Mouse (Mus musculus) macrophage (primary cell): Measurements from ENCODE around the gene Senp8. TPM values are rescaled to one million over a fixed set of nuclear protein-coding genes. Genes with fewer than 3 reads are reported as not detected.
"Not testable (repeated sequence)": the region's sequence is repeated elsewhere in the genome, so short reads cannot be mapped to it uniquely, and the experiment has no call there.

ENCODE experiments used
- H3K27ac ChIP-seq: fragments of 350-480 bp; formaldehyde crosslinking; 2 replicates; pipeline ENCODE4 v1.9.0; 2021
- H3K36me3 ChIP-seq: fragments of 350-480 bp; formaldehyde crosslinking; 2 replicates; pipeline ENCODE4 v1.9.0; 2021; ENCODE audit errors: inconsistent target
- H3K4me3 ChIP-seq: fragments of 350-480 bp; formaldehyde crosslinking; 2 replicates; pipeline ENCODE4 v1.9.0; 2021; ENCODE audit errors: inconsistent target
- H3K79me2 ChIP-seq: fragments of 350-480 bp; formaldehyde crosslinking; 2 replicates; pipeline ENCODE4 v1.9.0; 2021; ENCODE audit errors: inconsistent target
- WGBS: methylation state at CpG from one replicate; pipeline ENCODE4 v1.1.7; 2026; ENCODE audit warnings: inconsistent platforms; ENCODE audit not compliant: missing documents; 5-methylcytosine and 5-hydroxymethylcytosine counted together
- polyA plus RNA-seq: library from polyadenylated mRNA; stranded (reverse); fragments of 250-400 nt; gene quantifications from 3 replicates; pipeline ENCODE4 v1.2.4, GENCODE M21; 2018; ENCODE audit warnings: inconsistent platforms
- total RNA-seq, 78 experiments: library from RNA; depleted of rRNA; stranded (reverse); fragments of 250-400 nt; gene quantifications; 1 replicate in 9 of 78; 2 replicates in 24 of 78; 3 replicates in 43 of 78; 4 replicates in 2 of 78; pipeline ENCODE4 v1.2.4; 2018; ENCODE audit warnings: inconsistent platforms in 56 of 78

Gene Senp8
- total RNA-seq (2018; cell fraction: chromatin; rRNA removed), result 10 to 100 TPM in 6 of 26 experiments, 1 to 10 TPM in 19, under 1 TPM in 1; 1.00 to 13.6 (median 5.3) TPM
- 10 to 100 TPM in 4 of 26 experiments, 1 to 10 TPM in 22; 1.9 to 11.1 (median 8.5) TPM for total RNA-seq (2018; cell fraction: cytosol; rRNA removed)
- 10 to 100 TPM in 8 of 26 experiments, 1 to 10 TPM in 18; 1.7 to 16.5 (median 5.4) TPM for total RNA-seq (2018; cell fraction: nucleus; rRNA removed)
- 7.6 to 10.0 TPM (median 9.7 TPM) in 3 replicates for polyA plus RNA-seq

DNA sequence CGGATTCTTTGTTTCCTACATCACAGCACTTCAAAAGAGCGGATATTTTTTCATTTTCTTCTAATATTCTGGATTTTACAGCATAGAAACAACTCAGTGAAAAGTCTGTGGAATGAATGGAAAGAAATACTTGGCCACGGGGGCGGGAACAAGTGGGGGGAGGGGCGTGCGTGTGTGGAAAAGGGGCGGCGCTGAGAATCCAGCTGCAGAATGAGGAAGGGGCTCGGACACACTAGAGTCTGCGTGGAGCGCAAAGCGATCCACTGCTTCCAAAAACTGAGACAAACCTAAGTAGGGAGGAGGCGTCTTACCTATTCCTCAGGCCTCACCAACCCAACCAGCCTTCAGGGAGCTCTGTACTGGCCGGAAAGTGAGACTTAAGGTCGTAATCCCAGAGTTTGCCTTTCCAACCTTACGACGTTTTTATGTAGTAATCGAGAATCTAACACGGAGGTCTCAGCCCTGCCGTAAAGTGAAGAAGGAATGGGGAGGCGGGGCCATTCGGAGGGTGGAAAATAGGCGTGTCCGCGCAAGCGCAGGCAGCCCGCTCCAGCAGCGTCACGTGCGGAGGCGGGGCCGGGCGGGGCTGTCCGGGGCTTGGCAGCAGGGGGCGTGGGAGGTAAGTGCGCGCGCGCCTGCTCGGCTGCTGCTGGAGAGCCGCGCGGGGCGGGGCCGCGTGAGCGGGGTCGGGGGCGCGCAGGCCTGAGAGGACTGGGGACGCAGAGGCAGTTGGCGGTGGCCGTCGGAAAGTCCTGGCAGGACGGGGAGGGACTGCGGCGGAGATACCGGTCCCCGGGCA, at the start of gene Senp8, which contains the start of gene Myo9a:
Senp8 (minus strand) TSS at position 444 of the 799 bp plus-strand sequence.
Myo9a (plus strand) TSS at position 630 of the 799 bp plus-strand sequence.
- Histone ChIP-seq H3K36me3 (no peaks in the 10 kb centered on the region), H3K79me2 (peaks cover 32% of the 10 kb centered on the region)
- WGBS, result under 1% methylated on average over 58 of the region's 59 CpGs

DNA sequence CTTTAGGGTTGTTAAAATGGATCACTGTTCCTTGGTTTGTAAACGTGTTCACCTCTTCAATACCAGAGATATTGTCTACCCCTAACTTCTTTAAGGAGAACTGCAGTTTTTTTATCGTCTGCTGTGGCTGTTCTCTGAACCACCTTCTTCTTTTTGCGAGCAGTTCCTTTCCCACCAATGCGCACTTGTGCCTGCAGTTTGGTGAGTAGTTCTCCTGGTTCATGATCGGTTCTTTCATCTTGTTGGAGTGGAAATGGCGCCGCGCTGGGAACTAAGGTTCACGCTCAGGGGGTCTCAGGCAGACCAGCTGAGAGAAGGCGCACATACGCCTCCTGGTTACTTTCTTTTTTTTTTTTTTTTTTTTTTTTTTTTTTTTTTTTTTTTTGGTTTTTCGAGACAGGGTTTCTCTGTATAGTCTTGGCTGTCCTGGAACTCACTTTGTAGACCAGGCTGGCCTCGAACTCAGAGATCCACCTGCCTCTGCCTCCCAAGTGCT, 16.5 kb upstream of the Senp8 start:
- not testable (repeated sequence) for H3K4me3 ChIP-seq, H3K36me3 ChIP-seq, H3K27ac ChIP-seq
- H3K79me2 ChIP-seq, result peaks cover 78% of the 10 kb centered on the region
- WGBS, result 93% methylated on average over 9 of the region's 13 CpGs

More for the DNA sequence above, at the start of gene Senp8, which contains the start of gene Myo9a:
- Histone ChIP-seq H3K4me3 (peak within 1 kb of the TSS; percentile 88), H3K27ac (peak within 1 kb of the TSS; percentile 83)

DNA sequence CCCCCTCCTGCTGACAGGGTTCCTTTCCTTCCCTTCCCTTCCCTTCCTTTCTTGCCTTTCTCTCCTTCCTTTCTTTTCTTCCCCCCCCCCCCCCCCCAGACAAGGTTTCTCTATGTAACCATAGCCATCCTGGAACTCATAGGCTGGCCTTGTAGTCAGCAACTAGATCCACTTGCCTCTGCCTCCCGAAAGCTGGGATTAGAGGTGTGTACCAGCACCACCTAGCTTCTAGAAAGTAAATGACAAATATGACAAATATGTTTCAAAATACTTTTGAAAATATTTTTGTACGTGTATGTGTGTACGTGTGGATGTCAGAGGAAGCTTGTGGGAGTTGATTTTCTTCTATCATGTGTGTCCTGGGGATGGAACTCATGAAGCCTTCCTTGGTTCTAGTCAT, 10.0 kb upstream of the Senp8 start:
- Histone ChIP-seq H3K4me3 (no peak overlapping the region), H3K79me2 (peaks cover 91% of the 10 kb centered on the region), H3K36me3 (no peaks in the 10 kb centered on the region), H3K27ac (no peak overlapping the region)
- 27% methylated on average over 3 of the region's 3 CpGs for WGBS

DNA sequence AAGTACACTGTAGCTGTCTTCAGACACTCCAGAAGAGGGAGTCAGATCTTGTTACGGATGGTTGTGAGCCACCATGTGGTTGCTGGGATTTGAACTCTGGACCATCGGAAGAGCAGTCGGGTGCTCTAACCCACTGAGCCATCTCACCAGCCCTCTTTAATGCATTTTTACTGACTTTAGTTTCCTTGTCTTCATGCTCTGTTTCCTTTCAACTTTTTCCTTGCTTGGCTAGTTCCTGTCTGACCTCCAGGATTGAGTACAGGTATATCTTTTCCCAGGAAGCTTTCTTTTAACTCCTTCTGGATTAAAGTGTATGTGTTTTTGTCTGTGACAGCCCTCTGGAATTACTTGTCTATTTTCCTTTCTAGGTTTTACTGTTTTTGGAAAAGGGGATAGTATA, 6.5 kb upstream of the Senp8 start:
- H3K79me2 ChIP-seq, result peaks cover 85% of the 10 kb centered on the region
- H3K27ac ChIP-seq, H3K4me3 ChIP-seq, H3K36me3 ChIP-seq: not testable (repeated sequence)
- WGBS, result 100% methylated on average over 1 of the region's 3 CpGs

DNA sequence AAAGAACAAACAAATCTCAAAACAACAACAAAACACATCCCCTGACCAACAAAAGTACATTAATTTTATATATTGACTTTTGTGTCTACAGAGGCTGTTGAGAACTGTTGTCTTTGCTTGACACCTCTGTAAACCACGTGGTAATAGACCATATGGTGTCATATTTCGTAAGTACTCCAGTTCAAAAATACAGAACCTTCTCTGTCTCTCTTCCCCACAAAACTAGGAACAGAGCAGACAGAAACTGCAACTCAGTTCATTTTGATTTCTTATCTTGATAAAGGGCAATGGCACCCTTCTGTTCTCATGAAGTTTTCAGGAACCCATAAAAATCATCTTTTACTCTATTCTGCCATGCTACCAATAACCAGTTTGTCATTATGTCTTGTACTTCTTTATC, 4.7 kb upstream of the Senp8 start:
- H3K4me3 ChIP-seq, result no peak overlapping the region
- 0% methylated on average over 2 of the region's 2 CpGs for WGBS
- no peaks in the 10 kb centered on the region for H3K36me3 ChIP-seq
- H3K79me2 ChIP-seq, result peaks cover 75% of the 10 kb centered on the region
- H3K27ac ChIP-seq, result peak overlapping the region; percentile 42

DNA sequence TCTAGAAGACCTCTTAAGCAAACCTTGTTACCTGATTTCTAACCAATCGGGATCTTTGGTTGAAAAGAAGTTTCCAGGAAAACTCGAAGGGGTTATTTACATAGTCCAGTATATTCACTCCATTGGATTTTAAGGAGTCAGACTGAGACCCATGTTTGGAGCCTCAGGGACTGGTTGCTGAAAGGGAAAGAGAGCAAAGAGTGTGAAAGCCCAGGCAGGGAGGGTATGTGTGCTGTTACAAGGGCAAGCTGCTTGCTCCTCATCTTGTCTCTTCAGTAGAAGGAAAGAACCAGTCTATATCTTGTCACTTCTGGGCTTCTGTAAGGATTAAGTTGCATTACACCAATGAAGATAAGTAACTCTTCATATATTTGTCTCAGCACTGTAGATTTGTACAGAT, 1.5 kb upstream of the Senp8 start:
- Histone ChIP-seq H3K36me3 (no peaks in the 10 kb centered on the region), H3K27ac (peak overlapping the region; percentile 60), H3K79me2 (peaks cover 45% of the 10 kb centered on the region), H3K4me3 (peak overlapping the region; percentile 88)
- WGBS, result 0% methylated on average over 2 of the region's 2 CpGs

- no peaks in the 10 kb centered on the region for H3K36me3 ChIP-seq
- 2% methylated on average over 32 of the region's 49 CpGs for WGBS
- H3K79me2 ChIP-seq, result peaks cover 37% of the 10 kb centered on the region
- H3K27ac ChIP-seq, result peak overlapping the region; percentile 60
- H3K4me3 ChIP-seq, result peak overlapping the region; percentile 88
These were observed 614 bp upstream of the Senp8 start for GRCm38 (mm10) chr9:59751066-59751581.

DNA sequence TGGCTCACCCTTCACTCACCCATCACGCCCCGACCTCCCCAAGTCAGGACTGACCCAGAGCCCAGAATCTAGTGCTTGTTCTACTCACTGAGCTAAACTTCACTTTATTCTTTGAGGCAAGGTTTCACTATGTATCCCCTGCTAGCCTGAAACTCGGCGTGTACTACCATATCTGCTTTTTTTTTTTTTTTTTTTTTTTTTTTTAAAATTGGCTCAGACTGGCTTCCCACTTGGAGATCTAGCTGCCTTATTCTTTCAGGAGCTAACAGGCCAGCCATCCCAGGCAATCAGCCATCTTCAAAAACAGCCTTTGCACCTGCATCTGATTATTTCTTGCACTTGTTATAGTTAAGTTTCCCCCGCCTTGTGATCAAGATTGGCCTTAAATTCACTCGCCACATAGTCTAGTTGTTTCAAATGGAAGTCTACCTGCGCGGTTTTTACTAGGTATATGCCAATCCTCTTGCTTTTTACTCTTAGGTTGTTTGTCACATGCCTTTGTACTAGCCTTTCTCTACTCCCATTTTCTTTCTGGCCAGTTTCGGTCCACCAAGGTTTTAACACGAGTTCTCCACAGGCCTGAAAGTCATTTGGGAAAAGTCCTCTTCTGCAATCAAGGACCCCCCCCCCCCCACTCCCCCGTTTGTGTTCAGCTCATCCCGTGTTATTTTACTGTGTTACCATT, 787 bp downstream of the Senp8 start:
- Histone ChIP-seq H3K36me3 (no peaks in the 10 kb centered on the region), H3K27ac (peak overlapping the region; percentile 83), H3K79me2 (peaks cover 31% of the 10 kb centered on the region), H3K4me3 (peak overlapping the region; percentile 74)
- 43% methylated on average over 12 of the region's 12 CpGs for WGBS

GRCm38 (mm10) chr9:59748969-59749368, 1.5 kb downstream of the Senp8 start:
- no peaks in the 10 kb centered on the region for H3K36me3 ChIP-seq
- no peak overlapping the region for H3K4me3 ChIP-seq
- WGBS, result 58% methylated on average over 9 of the region's 11 CpGs
- peaks cover 24% of the 10 kb centered on the region for H3K79me2 ChIP-seq
- no peak overlapping the region for H3K27ac ChIP-seq

GRCm38 (mm10) chr9:59748387-59748786, 2.1 kb downstream of the Senp8 start:
- Histone ChIP-seq H3K79me2 (peaks cover 18% of the 10 kb centered on the region), H3K36me3 (no peaks in the 10 kb centered on the region), H3K27ac (no peak overlapping the region), H3K4me3 (no peak overlapping the region)
- 92% methylated on average over 2 of the region's 2 CpGs for WGBS

DNA sequence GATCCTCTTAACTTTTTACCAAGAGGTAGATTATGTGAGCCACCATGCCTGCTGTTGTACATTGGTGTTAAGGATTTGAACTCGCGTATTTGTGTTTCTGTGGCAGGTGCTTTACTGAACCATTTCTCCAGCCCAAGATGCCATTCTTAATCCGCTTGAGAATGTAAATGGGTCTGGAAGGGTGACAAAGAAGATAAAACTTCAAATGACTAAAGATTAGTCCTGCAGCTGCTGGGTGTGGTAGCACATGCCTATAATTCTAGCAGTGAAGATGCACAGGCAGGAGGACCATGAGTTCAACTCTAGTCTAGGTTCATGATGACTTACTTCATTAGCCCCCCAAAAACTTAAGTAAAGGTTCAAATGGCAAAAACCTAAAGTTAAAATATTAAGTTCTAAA, 6.6 kb downstream of the Senp8 start:
- Histone ChIP-seq H3K36me3 (no peaks in the 10 kb centered on the region), H3K27ac (no peak overlapping the region), H3K79me2 (no peaks in the 10 kb centered on the region), H3K4me3 (no peak overlapping the region)
- WGBS, result 95% methylated on average over 3 of the region's 3 CpGs

DNA sequence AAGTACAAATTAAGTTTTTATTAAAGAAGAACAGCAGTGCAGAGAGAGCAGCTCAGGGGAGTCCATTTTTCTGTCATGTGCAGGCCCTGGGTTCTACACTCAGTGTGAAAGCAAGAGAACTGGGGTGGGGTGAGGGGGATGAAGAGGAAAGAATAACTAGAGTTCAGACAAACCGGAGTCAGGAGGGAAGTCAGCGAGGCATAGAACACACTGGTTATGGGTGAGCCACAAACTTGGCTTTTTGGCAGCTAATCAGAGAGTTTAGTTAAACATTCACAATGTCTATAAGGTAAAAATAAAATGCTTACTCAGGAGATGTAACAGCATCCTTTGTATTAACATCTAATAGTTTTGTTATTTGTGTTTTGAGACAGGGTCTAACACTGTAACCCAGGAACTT, 9.9 kb downstream of the Senp8 start:
- Histone ChIP-seq H3K36me3 (no peaks in the 10 kb centered on the region), H3K4me3 (no peak overlapping the region), H3K79me2 (no peaks in the 10 kb centered on the region), H3K27ac (no peak overlapping the region)
- 84% methylated on average over 2 of the region's 2 CpGs for WGBS

GRCm38 (mm10) chr9:59735394-59735793, 15.1 kb downstream of the Senp8 start:
- Histone ChIP-seq H3K79me2 (no peaks in the 10 kb centered on the region), H3K36me3 (no peaks in the 10 kb centered on the region), H3K27ac (peak overlapping the region; percentile 21), H3K4me3 (no peak overlapping the region)
- 94% methylated on average over 4 of the region's 4 CpGs for WGBS

DNA sequence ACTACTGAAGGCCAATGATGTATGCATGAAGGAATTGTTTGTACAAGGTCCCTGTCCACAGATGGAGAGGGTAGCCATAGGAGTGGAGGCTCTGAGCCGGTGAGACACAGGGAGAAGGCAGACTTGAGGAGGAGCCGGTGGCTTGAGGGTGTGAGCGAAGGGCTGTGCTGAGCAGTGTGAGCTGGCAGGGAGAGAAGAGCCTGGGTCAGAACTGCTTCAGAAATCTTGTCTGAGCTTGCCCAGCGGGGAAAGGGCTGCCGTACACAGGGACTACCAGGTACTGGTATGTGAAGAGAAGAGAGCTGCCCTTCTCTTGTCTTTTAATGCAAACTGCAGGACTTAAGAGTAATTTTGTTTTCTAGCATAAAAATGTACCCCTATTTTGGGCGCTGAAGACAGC, 17.4 kb downstream of the Senp8 start:
- H3K27ac ChIP-seq, result no peak overlapping the region
- 97% methylated on average over 6 of the region's 6 CpGs for WGBS
- no peak overlapping the region for H3K4me3 ChIP-seq
- H3K36me3 ChIP-seq, result no peaks in the 10 kb centered on the region
- no peaks in the 10 kb centered on the region for H3K79me2 ChIP-seq
